Mouse (Mus musculus): Measurements from ENCODE around the gene Tpgs1.

Gene Tpgs1

DNA sequence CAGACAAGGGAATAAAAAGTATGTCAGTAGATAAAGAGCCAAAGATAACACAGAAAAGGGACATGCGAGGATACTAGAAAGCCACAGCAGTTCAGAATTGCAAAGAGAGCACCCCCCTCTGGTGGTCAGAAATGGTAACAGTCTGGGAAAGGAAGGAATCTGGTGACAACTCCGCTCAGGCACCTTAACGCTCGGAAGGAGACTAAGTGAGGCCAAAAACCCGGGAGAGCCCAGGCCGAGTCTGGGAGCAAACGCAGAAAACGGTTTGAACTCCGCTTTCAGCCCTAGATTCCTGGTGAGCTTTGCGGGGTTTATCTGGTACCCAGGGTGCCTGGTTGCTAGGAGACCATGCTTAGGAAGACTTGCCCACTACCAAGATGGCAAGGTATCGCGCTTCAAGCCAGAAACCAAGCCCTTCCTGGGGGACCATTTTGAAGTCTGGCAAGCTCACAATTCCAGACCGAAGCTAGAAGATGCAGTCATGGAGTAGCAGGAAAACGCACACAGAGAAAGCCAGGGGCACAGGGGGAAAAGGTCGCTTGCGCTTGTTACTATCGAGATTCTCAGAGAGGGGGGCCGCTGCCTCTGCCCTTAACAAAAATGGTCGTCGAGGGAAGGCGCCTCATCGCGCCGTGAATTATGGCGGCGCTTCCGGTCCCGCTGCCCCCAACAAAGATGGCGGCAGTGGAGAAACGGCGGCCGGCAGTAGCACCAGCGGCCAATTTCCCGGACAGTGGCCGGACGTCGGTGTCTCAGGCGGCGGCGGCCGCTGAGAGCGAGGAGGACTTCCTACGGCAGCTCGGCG, at the start of gene Tpgs1:
Gene Tpgs1 (plus strand): TSS at position 599 of the 805 bp plus-strand sequence.
- in situ Hi-C loops (cut with MboI, MseI), result no loop called here

DNA sequence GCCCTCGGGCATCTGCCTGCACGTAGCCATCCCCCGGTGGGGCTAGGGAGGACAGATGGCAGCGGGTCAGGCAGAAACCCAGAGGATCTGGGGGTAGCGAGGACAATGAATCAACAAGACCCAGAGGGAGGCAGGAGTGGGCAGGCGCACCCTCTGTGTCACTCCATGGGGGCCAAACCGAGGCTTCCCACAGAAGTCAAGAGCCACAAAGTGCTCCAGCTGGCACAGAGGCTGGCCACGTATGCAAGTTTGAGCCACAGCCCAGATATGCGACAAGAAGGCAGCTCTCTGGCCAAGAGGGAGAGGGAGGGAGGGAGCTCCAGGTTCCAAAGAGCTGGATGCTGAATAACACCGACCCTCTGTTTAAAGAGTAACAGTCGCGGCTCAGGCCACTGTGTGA, 45.2 kb upstream of the Tpgs1 start:
- in situ Hi-C loops (cut with MboI, MseI), result no loop called here

- in situ Hi-C loops (cut with MboI, MseI), result no loop called here
These were observed 43.8 kb upstream of the Tpgs1 start for GRCm38 (mm10) chr10:79625398-79625797.

DNA sequence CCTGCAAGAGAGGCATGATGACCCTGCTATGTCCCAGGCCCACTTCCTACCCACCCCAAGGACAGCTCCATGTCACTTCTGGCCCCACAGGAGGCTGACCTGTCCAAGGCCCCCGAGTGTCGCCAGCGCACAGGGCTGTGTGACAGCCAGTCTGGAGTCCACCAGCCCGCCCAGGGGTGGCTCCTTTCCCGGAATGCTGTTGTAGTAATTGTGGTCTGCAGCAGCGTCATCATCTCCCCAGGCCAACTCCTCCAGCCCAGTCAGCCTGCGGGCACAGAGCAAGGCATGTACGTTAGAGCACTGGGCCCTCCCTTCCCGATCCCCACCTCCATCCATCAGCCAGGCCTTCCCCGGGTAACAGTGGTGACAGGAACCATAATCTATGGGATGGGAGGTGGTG, 43.0 kb upstream of the Tpgs1 start:
- in situ Hi-C loops (cut with MboI, MseI), result no loop called here

GRCm38 (mm10) chr10:79628377-79628776, 40.8 kb upstream of the Tpgs1 start:
- in situ Hi-C loops (cut with MboI, MseI), result no loop called here

GRCm38 (mm10) chr10:79631432-79631831, 37.7 kb upstream of the Tpgs1 start:
- in situ Hi-C loops (cut with MboI, MseI), result no loop called here

DNA sequence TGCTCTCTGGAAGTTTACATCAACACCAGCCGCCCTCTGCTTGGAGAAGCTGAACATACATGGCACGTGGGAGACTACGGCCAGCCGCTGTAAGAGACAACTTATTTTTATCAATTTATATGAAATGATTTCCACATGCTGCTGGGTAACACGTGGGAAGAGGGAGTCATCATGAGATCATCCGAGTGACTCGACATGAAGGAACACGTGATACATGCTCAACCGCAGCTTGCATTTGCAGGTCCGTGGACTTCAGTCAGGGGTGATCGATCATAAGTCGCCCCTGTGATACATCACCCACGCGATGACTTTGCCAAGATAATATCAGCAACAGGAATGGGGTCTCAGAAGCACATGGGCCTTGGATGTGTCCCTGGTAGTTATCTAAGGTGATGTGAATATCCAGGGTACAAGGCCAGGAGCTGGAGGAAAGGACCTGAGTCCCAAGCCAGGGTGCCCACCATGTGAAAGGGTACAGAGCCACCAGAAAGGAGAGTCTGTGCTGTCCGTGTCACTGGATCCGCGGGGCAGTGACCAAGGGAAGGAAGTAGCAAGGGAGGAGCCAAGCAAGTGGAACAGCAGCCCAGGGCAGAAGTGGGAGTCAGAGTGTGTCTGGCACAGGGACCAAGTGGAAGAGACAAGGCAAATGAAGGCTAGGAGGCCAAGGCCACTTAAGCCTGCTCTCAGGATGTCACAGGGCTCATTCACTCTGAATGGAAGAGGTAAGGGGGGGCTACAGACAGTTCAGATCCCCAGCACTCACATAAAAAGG, 36.0 kb upstream of the Tpgs1 start:
- in situ Hi-C loops (cut with MboI, MseI), result no loop called here

DNA sequence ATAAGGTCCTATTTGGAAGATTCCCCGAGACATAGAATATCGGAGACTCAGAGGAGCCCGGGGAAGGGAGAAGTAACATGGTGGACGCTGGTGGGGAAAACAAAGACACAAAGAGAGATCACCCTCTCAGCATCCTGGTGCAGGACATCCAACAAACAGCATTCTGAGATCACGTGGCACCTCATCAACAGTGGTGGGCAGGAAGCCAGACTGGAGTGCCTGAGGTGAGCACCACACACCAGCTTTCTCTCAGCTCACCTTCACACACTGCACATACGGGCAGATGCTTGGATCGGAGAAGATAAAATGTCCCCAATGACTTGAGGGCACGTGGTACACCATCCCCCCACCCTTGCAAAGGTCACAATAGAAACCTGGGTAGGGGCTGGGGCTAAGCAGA, 32.9 kb upstream of the Tpgs1 start:
- in situ Hi-C loops (cut with MboI, MseI), result no loop called here

DNA sequence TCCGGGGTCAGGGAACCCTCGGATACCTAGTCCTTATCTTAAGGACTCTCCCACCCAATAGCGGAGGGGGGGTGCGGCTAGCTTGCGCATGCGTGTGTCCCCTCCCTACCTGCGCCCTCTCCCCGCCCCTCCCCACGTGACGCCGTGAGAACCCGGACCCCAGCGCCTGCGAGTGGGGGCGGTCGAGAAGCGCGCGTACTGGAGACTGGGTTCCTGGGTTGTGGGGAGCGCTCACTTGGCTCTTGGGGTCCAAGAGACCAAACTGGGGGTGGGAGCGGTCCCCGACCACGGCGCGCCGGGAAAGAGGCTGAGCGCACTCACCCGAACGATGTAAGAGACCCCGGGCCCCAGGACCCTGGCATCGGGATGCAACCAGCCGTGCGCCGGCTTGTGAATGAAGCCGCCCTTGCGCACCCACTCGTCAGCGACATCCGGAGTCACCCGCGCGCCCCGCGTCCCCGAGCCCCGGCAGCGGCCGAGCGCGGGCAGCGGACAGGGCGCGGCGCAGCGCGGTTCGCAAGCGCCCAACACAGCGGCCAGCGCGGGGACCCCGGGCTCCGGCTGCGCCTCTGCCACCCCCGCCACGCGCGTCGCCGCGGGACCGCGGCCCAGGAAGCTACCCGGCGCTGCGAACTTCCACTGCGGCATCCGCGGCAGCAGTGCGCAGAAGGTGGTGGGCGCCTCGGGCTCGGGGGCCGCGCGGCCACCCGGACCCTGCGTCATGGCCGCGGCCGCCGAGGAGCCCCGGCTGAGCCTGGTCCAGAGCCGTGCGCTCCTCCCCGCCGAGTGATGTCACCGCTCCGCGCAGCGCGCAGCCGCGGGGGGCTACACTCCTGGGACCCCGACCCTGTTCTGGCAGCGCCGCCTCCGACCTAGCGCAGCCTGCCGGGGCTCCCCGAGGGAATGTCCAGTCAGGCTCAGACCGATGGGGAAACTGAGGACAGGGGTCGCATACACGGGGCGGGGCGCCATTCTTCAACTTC, 31.8 kb upstream of the Tpgs1 start, which contains the start of gene Shc2:
Gene Shc2 (minus strand): TSS at position 791 of the 983 bp plus-strand sequence.
- in situ Hi-C loops (cut with MboI, MseI), result no loop called here

DNA sequence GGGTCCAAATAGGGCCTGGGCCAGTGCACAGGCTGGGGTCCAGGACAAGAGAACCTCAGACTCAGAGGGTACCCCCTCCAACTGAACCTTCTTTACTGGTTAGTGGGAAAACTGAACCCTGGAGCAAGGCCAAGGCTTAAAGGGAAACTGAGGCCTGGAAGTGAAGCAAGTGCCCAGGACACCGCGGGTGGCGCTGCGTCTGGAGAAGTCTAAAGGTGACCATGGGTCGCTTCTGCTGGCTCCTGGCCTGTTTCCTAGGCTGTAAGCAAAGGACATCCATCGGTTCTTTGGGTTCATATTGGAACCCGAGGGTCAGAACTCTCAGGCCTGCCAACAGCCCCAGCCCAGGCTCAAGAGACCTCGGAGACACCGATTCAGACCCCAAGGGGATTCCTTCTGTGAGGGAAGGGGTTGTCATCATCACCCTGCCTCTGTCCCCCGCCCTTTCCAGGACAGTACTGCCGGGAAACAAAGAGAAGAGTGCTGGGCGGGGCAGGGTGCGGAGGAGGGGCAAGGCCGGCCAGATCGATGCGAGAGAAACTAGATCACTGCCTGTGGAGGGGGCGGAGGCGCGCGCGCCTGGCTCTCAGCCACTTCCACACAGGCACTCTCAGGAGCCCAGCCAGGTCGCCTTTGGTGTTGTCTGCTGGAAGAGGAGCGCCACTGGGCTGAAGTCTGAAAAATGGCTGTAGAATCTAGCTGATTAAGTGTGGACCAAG, 30.5 kb upstream of the Tpgs1 start:
- in situ Hi-C loops (cut with MboI, MseI), result no loop called here

- in situ Hi-C loops (cut with MboI, MseI), result no loop called here
These were observed 23.5 kb upstream of the Tpgs1 start, which contains the start of gene Odf3l2 for GRCm38 (mm10) chr10:79645711-79646110. Gene Odf3l2 (minus strand): TSS chr10:79645738.

- in situ Hi-C loops (cut with MboI, MseI), result no loop called here
These were observed 20.0 kb upstream of the Tpgs1 start for GRCm38 (mm10) chr10:79649070-79649751.

DNA sequence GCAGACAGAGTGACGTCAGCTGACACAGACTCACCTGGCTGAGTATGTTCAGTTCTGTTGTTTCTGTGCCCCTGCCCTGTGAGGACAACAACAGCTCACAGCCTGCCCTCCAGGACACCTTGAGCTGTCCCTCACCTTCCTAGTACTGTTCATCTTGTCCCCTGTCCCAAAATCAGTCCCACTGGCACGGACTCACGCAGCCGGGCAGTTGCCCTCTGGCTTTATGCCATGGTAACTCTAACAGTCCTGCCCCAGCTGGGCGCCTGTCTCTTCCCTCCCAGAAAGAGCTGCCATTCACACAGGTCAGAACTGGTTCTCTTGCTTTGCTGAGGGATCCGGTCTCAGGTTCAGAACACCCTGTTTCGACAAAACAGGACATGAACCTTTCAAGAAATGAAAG, 16.4 kb upstream of the Tpgs1 start:
- in situ Hi-C loops (cut with MboI, MseI), result no loop called here

DNA sequence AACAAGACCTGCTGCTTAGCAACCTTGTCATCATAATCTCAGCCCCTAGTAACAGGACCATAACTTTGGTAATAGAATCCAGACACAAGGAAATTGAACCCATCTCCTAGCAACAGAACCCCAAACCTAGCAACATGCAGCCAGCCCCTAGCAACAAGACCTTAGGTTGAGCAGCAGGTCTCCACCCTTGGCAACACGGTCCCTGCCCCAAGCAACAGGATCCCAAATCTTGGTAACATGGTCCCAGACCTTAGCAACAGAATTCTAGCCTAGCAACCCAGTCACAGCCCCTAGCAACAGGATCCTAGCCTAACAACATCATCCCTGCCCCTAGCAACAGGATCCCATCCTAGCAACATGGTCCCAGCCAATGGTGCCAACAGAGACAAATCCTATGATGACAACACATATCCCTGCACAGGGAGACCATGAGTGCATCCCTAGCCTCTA, 14.2 kb upstream of the Tpgs1 start:
- in situ Hi-C loops (cut with MboI, MseI), result no loop called here

DNA sequence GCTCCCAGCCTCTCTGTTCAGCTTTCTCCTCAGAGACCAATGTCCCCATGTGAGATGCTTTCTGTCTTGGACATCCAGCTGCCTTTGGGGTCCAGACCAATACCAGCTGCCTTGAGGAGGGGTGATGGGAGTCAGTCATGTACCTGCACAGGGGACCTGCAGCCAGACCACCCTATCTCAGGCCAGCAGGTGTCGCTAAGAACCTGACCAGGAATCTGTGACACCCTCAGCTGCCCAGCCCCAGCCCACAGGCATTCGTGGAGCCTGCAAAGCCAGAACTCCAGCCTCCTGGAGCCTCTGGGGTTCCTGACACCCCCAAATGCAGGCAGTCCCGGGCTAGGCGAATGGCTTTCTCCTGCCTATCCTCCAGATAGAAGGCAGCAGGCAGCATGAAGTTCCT, 10.3 kb upstream of the Tpgs1 start:
- in situ Hi-C loops (cut with MboI, MseI), result no loop called here

DNA sequence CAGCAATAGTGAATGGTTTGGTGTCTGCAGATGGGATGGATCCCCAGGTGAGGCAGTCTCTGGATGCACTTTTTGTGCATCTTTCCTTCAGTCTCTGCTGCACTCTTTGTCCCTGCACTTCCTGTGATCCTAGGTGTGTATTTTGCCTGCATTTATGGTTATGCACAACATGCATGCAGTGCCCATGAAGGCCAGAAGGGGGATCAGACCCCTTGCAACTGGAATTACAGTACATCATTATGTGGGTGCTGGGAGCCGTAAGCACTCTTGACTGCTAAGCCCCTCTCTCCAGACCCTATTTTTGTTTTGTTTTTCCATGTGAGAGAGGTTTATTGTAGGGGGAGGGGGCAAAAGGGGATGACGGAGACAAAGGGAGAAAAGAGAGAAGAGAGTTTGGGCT, 8.9 kb upstream of the Tpgs1 start:
- in situ Hi-C loops (cut with MboI, MseI), result no loop called here

DNA sequence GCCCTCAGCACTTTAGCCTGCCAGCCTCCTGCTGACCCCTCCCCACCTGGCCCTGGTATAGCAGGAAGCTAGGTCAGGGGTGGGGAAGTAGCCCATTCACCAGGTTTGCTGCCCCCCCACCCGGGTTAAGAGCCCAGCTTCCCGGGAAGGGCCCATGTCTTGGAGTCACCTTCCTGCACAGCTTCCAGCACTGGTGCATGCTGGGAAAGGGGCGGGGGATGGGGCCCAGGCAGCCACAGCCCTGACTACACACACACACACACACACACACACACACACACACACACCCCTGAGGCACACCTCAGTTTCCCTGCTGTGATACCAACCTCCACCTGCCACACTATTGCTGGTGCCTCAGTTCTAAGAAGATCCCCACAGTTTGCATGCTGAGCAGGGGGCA, 7.3 kb upstream of the Tpgs1 start:
- in situ Hi-C loops (cut with MboI, MseI), result no loop called here

GRCm38 (mm10) chr10:79664131-79664665, 5.0 kb upstream of the Tpgs1 start, which contains the start of gene Madcam1:
Gene Madcam1 (plus strand): TSS chr10:79664559.
- in situ Hi-C loops (cut with MboI, MseI), result no loop called here

DNA sequence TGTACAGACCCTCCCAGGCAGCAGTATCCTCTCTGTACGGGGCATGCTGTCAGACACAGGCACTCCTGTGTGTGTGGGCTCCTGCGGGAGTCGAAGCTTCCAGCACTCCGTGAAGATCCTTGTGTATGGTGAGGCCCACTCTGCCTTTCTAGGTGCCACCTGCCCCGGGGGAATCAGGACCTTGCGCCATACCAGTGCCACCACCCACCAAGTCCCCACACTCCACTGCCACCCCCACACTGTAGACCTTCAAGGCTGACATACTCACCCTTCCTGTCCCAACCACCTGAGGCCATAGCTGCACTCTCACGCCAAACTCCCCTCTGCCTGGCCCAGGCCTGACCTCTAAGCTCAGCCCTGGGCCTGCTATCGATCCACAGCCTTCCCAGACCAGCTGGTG, 4.1 kb upstream of the Tpgs1 start:
- in situ Hi-C loops (cut with MboI, MseI), result no loop called here

- in situ Hi-C loops (cut with MboI, MseI), result no loop called here
These were observed 2.7 kb upstream of the Tpgs1 start for GRCm38 (mm10) chr10:79666493-79666892.
